Mouse (Mus musculus) cerebellum, postnatal 4 days (tissue): ENCODE measurements at regions not wholly inside any gene's neighbourhood (a gene's known extent, or its start where the extent isn't known, plus 50 kb on each side); places are given as distances from the start of the nearest gene placed in this dataset.

Source experiments
- DNase-seq, 2 experiments: peaks; one replicate each; pipeline ENCODE4 v3.0.0; 2022; ENCODE audit warnings: low spot score in 2 of 2, mixed read lengths in 1 of 2

DNA sequence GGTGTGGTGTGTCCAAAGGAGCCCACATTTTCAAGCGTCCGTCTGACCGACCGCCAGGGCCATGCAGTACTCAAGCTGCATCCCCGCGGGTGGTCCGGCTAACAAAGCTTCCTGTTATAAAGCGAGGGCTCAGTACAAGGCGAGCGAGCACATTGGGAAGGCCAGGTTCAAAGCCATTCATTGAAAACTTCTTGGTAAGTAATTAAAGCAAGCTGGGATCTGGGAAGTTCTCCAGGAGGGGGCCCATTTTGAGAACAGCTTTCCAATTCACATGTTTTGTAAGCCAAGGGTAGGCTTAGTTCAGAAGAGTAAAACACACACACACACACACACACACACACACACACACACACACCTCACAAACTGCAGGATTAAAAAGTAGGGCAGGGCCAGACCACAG, 57.3 kb upstream of the Prep start:
- DNase-seq, result peak in 1 of 2 experiments; percentile 31

GRCm38 (mm10) chr10:45009235-45009634, 57.8 kb upstream of the Prep start:
- DNase-seq, result no peak

DNA sequence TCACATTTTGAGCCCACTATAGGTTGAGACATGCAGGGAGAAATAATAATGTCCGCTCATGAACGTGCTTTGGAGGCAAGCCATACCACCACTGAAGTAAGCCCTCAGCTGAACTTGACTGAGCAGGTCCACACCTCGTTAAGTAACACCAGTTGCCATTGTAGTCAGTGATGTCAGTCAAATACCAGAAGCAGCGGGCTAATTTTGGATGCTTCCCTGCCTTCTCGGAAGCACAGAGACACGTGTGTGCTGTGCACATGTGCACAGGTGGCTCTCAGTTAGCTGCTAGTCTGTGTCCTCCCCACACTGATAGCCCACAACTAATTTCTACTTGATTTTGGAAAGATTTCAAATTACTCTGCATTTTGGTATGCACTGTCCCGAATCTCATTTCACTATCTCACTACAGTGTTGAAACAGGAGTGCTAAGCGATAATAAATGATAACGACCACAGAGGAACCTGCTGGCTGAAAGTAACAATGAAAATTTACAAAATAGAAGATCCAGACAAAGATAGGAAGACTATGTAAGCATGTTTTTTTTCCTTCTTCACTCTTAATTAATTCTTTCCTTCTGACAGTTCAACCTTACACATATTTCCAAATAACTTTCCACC, 62.9 kb upstream of the Prep start:
- DNase-seq, result no peak

DNA sequence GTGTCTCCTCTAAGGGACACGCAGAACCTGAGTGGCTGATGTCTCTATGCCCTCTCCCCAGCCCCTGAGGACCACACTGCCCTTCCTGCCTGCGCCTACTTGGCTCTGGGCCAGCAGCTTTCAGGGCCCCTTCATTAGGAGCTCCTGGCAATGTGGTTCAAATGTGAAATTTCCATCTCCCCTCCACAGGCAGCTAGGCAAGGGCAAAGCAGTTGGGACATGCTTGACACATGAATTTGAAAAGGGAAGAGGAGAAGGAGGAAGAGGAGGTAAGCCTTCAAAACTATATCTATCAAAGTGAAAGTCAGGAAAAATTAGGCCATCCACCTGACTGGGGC, 63.7 kb upstream of the Prep start:
- no peak for DNase-seq

DNA sequence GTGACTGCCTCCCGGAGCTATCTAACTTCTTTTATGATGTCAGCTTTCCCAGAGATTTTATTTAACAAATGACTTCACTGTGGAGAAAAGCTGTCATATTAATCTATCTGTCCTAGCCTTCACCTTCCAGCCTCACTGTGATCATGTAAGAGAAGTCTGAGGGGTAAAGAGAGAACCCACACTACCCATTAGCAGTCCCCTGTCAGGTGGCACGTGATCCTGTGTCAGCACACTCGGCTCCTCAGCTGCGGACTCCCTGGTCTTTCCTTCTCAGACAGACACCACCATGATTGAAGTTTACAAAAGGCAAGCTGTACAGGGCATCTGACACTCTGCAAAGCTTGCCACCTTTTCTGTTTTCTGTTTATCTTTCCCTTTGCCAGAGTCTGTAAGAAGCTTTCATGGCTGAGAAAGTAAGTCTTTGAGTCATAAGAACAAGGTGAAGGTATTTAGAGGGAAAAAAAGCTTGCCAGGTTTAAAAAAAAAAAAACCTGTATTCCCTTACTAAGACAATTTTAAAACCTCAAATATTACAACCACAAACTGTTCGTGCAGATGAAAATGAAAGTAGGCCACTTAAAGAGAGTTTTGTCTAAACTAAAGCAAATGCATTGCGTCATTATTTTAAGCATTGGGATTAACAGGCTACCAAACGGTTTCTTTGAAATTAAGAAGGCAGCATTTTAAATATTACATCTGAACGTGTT, 64.2 kb upstream of the Prep start:
- no peak for DNase-seq

GRCm38 (mm10) chr10:45000873-45001859, 65.8 kb upstream of the Prep start:
- DNase-seq, result peak in 1 of 2 experiments; percentile 71

DNA sequence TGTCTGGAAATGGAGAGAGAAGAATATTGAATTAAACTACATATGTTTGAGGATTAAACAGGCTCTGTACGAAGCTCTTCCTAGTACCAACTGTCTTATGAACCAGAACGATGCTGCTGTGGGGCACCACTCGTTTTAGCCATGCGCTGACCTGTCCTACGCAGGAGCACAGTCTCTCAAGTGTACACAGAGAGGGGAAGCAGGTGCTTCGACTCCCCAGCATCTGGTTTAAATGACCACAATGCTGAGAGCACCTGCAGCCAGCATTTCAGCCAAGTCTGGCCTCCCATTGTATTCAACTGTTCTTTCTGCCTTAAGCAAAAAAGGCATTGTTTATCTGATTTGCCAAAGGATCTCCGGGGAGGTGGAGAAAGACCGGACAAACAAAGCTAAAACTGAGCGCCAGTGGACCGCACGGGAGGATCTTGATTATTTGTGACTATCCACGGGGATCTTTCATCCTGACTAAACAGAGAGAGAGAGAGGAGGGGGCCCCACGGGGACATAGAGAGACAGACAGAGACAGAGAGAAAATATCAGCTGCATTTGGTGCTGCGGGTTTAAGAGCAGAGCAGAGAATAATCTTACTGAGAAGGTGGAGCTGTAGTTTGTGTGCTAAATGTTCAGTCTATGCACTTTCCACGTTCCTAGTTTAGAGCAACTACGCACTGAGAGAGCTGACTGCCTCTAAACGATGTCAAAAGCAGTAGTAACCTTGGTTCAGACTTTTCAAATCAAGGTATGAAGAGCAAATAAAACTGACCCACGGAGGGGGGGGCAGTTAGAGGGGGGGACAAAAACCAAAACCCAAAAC, 66.8 kb upstream of the Prep start:
- peak in 1 of 2 experiments; percentile 12 for DNase-seq

- no peak for DNase-seq
Observed at GRCm38 (mm10) chr10:44997906-44998289, 69.1 kb upstream of the Prep start.

DNA sequence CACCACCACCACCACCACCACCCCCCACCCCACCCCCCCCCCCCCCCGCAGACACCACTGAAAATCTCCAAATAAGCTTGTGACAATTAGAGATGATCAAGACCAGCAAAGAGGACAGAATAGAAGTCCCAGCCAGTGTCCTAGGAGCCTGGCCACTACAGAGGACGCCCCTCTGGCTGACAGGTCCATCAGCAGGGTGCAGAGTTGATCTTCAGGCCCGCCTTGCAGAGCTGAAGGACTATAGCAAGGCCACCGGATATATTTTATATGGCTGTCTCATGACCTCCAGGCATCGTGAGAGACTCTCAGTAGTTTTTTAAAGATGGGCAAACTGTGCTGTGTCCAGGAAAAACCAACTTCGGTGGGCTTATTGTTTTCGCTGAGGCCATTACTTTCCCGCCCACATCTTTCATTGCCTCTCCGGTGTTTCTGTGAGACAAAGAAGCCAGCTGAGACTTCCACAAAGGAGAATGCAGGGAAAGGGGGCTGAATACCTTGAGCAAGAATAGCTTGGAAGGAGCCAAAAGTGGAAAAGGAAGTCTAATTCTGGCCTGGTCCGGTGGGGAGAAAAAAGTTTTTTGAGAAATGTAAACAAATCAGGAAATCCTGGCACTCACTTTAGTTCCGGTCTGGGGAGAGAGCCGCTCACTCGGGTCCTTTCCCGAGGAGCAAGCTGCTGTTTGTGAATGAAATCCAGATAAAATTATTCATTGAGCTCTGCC, 69.7 kb upstream of the Prep start:
- DNase-seq, result peak in 1 of 2 experiments; percentile 4

GRCm38 (mm10) chr10:44995756-44996155, 71.2 kb upstream of the Prep start:
- no peak for DNase-seq

DNA sequence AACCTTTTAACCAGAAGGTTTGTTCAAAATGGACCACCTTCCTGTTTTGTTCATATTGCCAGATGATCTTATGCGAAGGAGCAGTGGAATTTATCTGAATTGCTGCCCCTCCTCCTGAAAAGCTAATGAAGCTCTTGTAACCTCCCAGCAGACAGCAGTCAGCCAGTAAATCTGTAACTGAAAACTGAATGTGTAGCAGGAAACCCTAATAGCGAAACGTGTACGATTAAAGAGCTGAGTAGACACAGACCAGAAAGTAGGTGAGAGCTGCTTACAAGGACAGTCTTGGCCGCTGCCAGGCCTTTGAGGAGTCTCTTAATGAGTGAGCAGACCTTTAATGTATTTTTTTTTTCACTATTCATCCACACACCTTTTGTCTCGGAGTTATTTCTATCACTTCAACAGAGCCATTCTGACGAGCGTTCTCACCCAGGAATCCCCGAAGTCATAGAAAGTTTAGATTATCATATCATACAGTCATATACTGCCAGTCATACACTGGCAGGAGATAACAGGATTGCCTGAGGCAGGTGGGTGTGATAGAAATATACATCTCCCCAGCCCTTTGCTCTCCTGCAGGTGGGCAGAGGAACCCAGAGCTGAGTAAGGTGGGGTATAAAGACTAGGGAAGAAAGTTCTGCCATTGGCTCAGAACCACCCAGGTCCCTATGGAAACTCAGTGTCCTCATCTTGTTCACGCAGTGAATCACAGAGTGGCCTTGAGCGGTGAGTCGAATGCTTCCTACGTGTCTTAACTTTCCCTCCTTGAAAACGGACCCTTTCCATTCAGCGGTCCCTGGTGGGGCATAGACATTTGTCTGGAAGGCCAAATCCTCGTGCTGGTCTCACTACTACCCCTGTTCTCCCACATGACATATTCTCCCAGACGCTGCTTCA, 72.4 kb upstream of the Prep start:
- DNase-seq, result no peak

- no peak for DNase-seq
Observed at GRCm38 (mm10) chr10:44993470-44994260, 73.3 kb upstream of the Prep start.

DNA sequence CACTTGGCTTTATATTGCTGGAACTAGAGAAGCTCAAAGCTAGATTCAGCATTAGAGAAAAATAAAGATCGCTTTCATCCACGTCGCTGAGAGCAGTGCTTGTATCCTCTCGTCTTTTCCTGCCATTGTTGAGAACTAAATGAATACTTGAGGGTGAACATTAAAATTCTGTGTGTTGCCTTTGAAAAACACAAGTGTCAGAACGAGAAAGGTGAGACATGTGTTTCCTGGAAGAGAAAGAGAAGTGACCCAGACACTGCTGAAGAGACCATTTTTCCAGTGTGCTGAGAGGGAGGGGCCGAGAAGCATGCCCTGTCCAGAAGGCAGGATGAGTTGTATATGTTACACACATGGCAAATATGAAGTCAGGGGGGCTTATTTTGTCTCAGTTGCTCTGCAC, 77.5 kb upstream of the Prep start:
- no peak for DNase-seq

DNA sequence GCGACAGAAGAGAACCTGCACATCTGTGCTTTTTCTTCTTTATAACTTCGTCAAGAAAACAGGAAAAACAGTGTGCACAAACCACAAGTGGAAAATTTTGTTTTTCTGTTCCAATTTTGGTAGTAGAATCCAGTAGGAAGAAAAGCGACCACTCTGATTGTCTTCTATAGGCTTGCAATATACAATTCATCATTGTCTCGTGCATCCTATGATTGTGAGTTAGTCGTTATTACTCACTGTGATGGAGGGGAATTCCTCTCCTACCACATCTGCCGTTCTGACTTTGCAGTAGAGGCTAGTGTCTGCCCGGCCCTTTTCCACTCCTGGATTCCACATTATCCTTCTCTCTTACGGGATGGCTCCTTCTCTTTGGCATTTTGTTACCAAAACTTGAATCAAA, 78.2 kb upstream of the Prep start:
- no peak for DNase-seq

DNA sequence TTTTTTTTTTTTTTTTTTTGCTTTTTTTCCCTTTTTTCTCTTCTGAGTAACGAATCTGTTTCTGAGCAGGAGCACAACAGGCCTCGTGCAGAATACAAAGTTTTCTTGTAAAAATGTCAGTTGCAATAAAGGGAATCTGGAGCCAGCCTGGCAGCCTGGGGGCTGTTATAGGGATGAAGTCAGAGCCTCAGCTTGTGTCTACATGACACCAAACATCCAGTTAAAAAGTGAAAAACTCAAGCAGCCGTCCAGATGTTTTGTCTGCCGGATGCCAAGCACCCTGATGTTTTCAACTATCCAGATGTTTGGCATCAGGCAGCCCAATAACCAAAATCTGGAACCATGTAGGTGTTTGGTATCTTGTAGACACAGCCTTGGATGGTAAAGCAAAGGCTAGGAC, 79.4 kb upstream of the Prep start:
- no peak for DNase-seq

DNA sequence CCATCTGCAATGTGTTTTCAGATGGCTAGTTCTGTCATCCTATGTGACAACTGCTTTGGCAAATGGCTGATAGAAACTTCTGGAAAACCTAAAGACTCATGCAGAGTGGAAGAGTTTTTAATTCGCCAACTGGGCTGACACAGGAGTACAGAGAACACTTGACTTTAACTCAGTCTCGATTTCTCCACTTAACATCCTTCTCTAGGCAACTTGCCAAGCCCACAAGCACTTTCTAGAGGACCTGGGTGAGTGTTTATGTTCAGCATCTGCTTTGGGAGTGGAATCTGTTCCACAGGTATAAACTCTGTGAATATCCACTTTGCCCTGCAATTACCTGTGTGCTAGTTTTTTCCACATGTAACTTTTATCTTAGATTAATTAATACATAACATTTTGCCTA, 85.1 kb upstream of the Prep start:
- DNase-seq, result no peak

- no peak for DNase-seq
Observed at GRCm38 (mm10) chr10:44976815-44977214, 90.2 kb upstream of the Prep start.

GRCm38 (mm10) chr10:44971911-44972310, 95.1 kb upstream of the Prep start:
- DNase-seq, result no peak

DNA sequence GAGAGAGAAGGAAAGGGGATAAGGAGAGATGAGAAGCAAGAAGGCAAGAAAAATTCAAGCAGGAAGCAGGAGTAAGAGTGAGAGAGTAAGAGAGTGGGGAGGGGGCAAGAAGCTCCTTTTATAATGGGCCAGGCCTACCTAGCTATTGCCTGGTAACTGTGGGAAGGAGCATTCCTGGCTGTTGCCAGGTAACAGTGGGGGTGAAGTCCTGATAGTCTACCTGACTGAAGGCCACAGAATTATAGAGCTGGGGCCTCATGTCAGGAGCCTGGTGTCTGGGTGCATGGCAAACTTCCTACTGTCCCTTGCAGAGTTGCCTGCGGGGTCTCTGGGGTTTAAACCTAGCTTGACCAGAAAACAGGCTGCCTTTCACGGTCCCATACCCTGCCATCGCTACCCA, 107.0 kb upstream of the Prep start:
- DNase-seq, result no peak
